In genomic region chr1:58270807-58271569, GRCm38 (mm10) we compare ENCODE assay signal across 10 mouse cellular contexts. TPM values are rescaled to one million over a fixed set of nuclear protein-coding genes. Genes with fewer than 3 reads are reported as not detected.
DNase-seq lines count a peak whose midpoint lies in the region; ATAC-seq and TF ChIP-seq lines count a peak whose summit lies in the region.
"Had no signal": no experiment of that assay in that cellular context is flagged by ENCODE, and none has a peak within 500 bp of the region (broad histone marks: within the 10 kb centered on the region; RNA-seq: fewer than 3 reads in every experiment).

No protein-coding gene starts in this region.

- H3K27me3 ChIP-seq in hindbrain, embryonic 10.5 days (ENCODE audit: insufficient read depth, poor library complexity, severe bottlenecking): no peaks in the 10 kb centered on the region
- H3K27me3 ChIP-seq in hindbrain, embryonic 12.5 days: no peaks in the 10 kb centered on the region
- H3K27me3 ChIP-seq in G1E (ENCODE audit: insufficient read depth, low read length): peaks cover 11% of the 10 kb centered on the region
- no peaks in the 10 kb centered on the region for H3K27me3 ChIP-seq in midbrain, embryonic 14.5 days (ENCODE audit: control insufficient read depth, insufficient read depth, low read length)
- H3K27me3 ChIP-seq: embryonic facial prominence, embryonic 12.5 days; limb, embryonic 15.5 days had no signal

- 65% methylated on average over 6 of the region's 6 CpGs for WGBS in hindbrain, embryonic 10.5 days
- WGBS in hindbrain, embryonic 12.5 days: 63% methylated on average over 6 of the region's 6 CpGs
- 63% methylated on average over 6 of the region's 6 CpGs for WGBS in midbrain, embryonic 14.5 days

- H3K27ac ChIP-seq in hindbrain, embryonic 10.5 days: no peak overlapping the region
- H3K27ac ChIP-seq in hindbrain, embryonic 12.5 days: no peak overlapping the region
- no peak overlapping the region for H3K27ac ChIP-seq in midbrain, embryonic 14.5 days (replicated peaks; ENCODE audit: low read depth, low read length)
- H3K27ac ChIP-seq: embryonic facial prominence, embryonic 12.5 days; limb, embryonic 15.5 days had no signal

- TF ChIP-seq CTCF in G1E (IDR thresholded peaks at IDR 0.05; ENCODE audit: low read depth, low read length): 0 out of 2 replicates have a peak, but pooled peaks have one; percentile 8

- H3K4me3 ChIP-seq in hindbrain, embryonic 10.5 days: no peak overlapping the region
- no peak overlapping the region for H3K4me3 ChIP-seq in hindbrain, embryonic 12.5 days
- no peak overlapping the region for H3K4me3 ChIP-seq in G1E (ENCODE audit: low read depth, low read length)
- H3K4me3 ChIP-seq in midbrain, embryonic 14.5 days (replicated peaks; ENCODE audit: low read depth, low read length): no peak overlapping the region
- H3K4me3 ChIP-seq: embryonic facial prominence, embryonic 12.5 days; limb, embryonic 15.5 days had no signal

- no peak overlapping the region for H3K9ac ChIP-seq in hindbrain, embryonic 12.5 days
- H3K9ac ChIP-seq in midbrain, embryonic 14.5 days (replicated peaks; ENCODE audit: low read length): no peak overlapping the region
- H3K9ac ChIP-seq: embryonic facial prominence, embryonic 12.5 days; limb, embryonic 15.5 days had no signal

- ATAC-seq in hindbrain, embryonic 12.5 days (ENCODE audit: low FRiP score): no peak; the same call in 1 of the 2 replicates
- no peak for ATAC-seq in G1E (ENCODE audit: extremely low read depth, insufficient number of reproducible peaks, low FRiP score, poor library complexity, severe bottlenecking)
- peak; percentile 62 for ATAC-seq in granulocyte monocyte progenitor cell, adult 5-6 weeks (replicated peaks; ENCODE audit: poor library complexity, severe bottlenecking)
- ATAC-seq in midbrain, embryonic 14.5 days (ENCODE audit: low FRiP score, low TSS enrichment): peak; percentile 53; the same call in 1 of the 2 replicates

- H3K4me1 ChIP-seq in hindbrain, embryonic 10.5 days (replicated peaks): peaks cover 4% of the 10 kb centered on the region
- H3K4me1 ChIP-seq in hindbrain, embryonic 12.5 days: no peaks in the 10 kb centered on the region
- no peaks in the 10 kb centered on the region for H3K4me1 ChIP-seq in G1E (ENCODE audit: insufficient read depth, low read depth, low read length)
- no peaks in the 10 kb centered on the region for H3K4me1 ChIP-seq in midbrain, embryonic 14.5 days (ENCODE audit: control insufficient read depth, insufficient read depth, low read length)

- peak; percentile 43 for DNase-seq in hindbrain, embryonic 10.5 days (ENCODE audit: low spot score)
- no peak for DNase-seq in G1E (ENCODE audit: low spot score)
- peak; percentile 26 to 30 for DNase-seq in cerebellum, adult 18-20 months
- peak; percentile 70 to 77 for DNase-seq in layer of hippocampus, postnatal 10 days (ENCODE audit: low spot score in 2 of 2)
- DNase-seq in midbrain, embryonic 14.5 days: peak; percentile 91
- peak; percentile 53 for DNase-seq in thymus, postnatal 0 days (ENCODE audit: low spot score)

- no peaks in the 10 kb centered on the region for H3K36me3 ChIP-seq in hindbrain, embryonic 10.5 days
- H3K36me3 ChIP-seq in hindbrain, embryonic 12.5 days: no peaks in the 10 kb centered on the region
- H3K36me3 ChIP-seq in G1E (replicated peaks): no peaks in the 10 kb centered on the region
- H3K36me3 ChIP-seq in midbrain, embryonic 14.5 days (ENCODE audit: control insufficient read depth, insufficient read depth, low read length): no peaks in the 10 kb centered on the region
- H3K36me3 ChIP-seq: embryonic facial prominence, embryonic 12.5 days; limb, embryonic 15.5 days had no signal

- no peaks in the 10 kb centered on the region for H3K9me3 ChIP-seq in hindbrain, embryonic 10.5 days
- no peaks in the 10 kb centered on the region for H3K9me3 ChIP-seq in hindbrain, embryonic 12.5 days (replicated peaks)
- no peaks in the 10 kb centered on the region for H3K9me3 ChIP-seq in G1E (replicated peaks)
- H3K9me3 ChIP-seq in midbrain, embryonic 14.5 days (ENCODE audit: control insufficient read depth, low read length): no peaks in the 10 kb centered on the region
- H3K9me3 ChIP-seq: embryonic facial prominence, embryonic 12.5 days; limb, embryonic 15.5 days had no signal

- H3K4me2 ChIP-seq in hindbrain, embryonic 12.5 days (replicated peaks): no peak overlapping the region
- H3K4me2 ChIP-seq in midbrain, embryonic 14.5 days (ENCODE audit: low read length): no peak overlapping the region
- H3K4me2 ChIP-seq: embryonic facial prominence, embryonic 12.5 days; limb, embryonic 15.5 days had no signal

RNA-seq across cellular contexts. Expression of gene Aox2, which starts 7.1 kb away (rescaled TPM):
- polyA plus RNA-seq in hindbrain, embryonic 10.5 days (2016; fragmentation: Nextera tagmentation; extraction: Ambion mirVana): 0.05 TPM in 1 of 2 replicates, not detected in the other
- polyA plus RNA-seq in hindbrain, embryonic 12.5 days (2016; fragmentation: Nextera tagmentation; extraction: Ambion mirVana): 0.04 TPM in 1 of 2 replicates, not detected in the other
- total RNA-seq in G1E (2014; fragmentation: Nextera tagmentation) (1.4 and 1.5 TPM in 2 replicates), G1E (2017) (1.4 and 1.8 TPM in 2 replicates)
- 0.77 and 0.79 TPM in 2 replicates for polyA plus RNA-seq in G1E (2012)
- total RNA-seq in granulocyte monocyte progenitor cell, adult 5-6 weeks (2014; fragmentation: Nextera tagmentation): 0.28 TPM in 1 of 2 replicates, not detected in the other
- total RNA-seq in granulocyte monocyte progenitor cell, adult 5-6 weeks (2017): 0.30 TPM in 1 of 2 replicates, not detected in the other
- total RNA-seq in layer of hippocampus, postnatal 10 days (2021): under 1 TPM; 0.04 to 0.09 TPM
- 0.04 TPM in 1 of 2 replicates, not detected in the other for polyA plus RNA-seq in midbrain, embryonic 14.5 days (2014; fragmentation: Nextera tagmentation; extraction: Ambion mirVana)
- polyA plus RNA-seq in thymus, postnatal 0 days (2015; fragmentation: Nextera tagmentation; extraction: Ambion mirVana): 0.14 and 0.21 TPM in 2 replicates

Comparison
In these comparisons a context has a peak if more than half of its experiments do, and no peak if none do; other contexts are left out.
1. ATAC-seq: peak in granulocyte monocyte progenitor cell, adult 5-6 weeks (single experiment) and midbrain, embryonic 14.5 days (single experiment); none in hindbrain, embryonic 12.5 days (single experiment) and G1E (single experiment).